Mouse (Mus musculus) gastrocnemius, postnatal 14 days (tissue): Measurements from ENCODE around the gene Mamdc2. TPM values are rescaled to one million over a fixed set of nuclear protein-coding genes. Genes with fewer than 3 reads are reported as not detected.

Experiments
- DNase-seq: peaks from one replicate; pipeline ENCODE4 v3.0.0; 2021; ENCODE audit warnings: mixed read lengths
- intact Hi-C: fragments of 180-260 bp; cut with DNase I; formaldehyde crosslinking; loops from one replicate; pipeline ENCODE4 v1.15.1; 2025; ENCODE audit warnings: low total_unique reads
- total RNA-seq, 2 experiments: library from RNA; stranded (reverse); gene quantifications; 2 replicates each; pipeline ENCODE4 v1.2.3; 2021

The Mamdc2 gene
- total RNA-seq, 2 experiments from 2014 or later: 2.4 to 2.5 TPM

DNA sequence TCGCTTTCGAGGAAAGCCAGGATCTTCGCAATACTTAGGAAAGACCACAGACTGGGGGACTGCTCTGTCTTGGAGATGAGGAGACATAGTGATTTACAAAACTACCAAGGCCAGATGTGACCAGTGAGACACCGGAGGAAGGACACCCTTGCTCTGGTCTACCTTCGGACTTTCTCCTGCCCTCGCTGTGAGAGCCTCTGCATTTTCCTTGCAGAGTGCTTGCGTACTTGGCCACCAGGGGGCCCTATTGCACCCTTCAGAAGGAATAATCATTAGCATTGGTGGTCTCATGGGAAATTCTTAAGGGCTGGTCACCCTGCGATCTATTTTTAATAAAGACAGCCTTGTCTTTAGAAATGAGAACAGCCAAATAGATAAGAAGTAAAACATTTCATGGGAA, 75.0 kb downstream of the Mamdc2 start:
- intact Hi-C loops: no loop called here
- DNase-seq: peak; percentile 61

DNA sequence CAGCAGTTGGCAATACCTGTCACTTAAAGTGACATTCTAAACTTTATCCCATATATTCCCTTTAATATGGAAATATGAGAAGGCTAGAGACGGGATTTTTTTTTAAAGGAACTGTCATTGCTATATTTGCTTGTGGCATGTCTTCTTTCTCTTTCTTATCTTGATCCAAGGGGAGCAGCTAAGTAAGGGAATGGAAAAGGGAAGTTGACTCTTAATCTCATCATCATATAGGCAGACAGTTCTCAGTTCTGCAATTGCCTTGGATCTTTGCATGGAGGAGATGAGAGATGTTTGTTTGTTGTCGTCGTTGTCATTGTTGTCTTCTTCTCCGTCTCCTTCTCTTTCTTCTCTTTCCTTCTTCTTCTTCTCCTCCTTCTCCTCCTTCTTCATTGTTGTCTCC, 79.0 kb downstream of the Mamdc2 start:
- intact Hi-C loops: no loop called here

DNA sequence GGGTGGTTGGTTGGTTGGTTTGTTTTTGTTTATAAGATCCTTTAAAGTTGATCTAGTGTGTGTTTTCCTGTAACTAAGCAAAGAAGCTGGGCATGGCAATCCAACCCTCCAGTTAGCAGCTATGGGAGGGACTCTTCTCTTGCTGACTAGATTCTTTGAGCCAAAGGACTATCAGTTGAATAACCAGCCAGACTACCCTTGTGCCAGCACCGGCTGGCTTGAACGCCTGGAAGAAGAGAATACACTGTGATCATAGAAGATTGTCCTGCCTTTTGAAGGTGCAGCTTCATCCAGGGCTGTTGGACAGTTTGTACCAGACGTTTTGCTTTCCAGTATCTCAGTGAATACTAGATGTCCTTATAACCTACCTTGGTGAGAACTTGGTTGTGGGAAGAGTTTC, 86.2 kb downstream of the Mamdc2 start:
- intact Hi-C loops: no loop called here
- no peak for DNase-seq

More for the DNA sequence above, 79.0 kb downstream of the Mamdc2 start:
- no peak for DNase-seq

DNA sequence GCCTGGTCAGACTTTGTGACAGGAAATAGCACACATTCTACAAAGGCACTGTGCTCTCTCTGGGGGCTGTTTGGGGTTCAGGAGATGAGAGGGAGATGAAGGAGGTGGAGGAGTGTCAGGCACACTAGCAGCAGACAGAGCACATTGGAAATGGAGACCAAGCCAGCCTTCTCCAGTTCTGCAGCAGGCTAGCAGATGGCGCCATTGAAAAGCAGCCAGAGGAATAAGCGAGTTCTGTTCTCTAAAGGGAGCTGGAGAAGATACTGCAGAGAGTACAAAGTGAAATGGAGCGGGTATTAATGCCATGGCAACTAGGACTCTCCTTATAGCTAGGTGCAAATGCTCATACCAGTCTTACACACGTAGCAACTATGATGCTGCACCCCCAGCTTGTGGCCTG, 87.1 kb downstream of the Mamdc2 start:
- intact Hi-C loops: no loop called here
- DNase-seq: no peak

DNA sequence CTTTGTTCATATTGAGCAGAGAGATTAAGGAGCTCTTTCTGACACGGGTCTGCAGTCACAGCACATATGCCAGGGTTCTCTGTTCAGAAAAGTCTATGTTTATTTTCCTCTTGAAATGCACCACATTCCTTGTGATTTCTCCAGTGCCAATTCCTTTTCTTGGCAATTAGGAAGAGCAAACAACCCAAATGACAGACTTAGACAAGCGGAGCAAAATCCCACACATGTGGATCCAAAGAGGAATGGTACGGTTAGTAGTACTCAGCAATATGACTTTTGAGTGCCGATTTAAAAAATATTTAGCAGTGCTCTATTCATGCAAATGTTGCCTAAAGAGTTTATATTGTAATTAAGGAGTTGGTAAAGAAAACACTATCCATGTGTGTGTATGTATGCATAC, 87.7 kb downstream of the Mamdc2 start:
- no peak for DNase-seq
- intact Hi-C loops: no loop called here

DNA sequence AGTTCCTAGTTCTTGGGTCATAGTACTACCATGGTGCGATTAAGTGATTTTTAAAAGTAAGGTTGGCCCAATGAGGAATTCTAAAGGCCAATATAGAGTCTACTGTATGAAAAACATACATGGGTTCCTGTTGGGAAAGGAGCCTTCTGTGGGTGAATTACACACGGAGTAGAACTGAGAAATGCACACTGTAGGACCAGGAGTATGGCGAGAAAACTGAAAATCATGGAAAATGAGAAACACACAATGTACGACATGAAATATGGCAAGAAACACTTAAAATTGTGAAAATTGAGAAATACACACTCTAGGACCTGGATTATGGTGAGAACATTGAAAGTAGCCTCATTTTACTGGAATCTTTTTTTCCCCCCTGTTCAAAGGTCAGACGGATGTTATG, 91.0 kb downstream of the Mamdc2 start:
- no peak for DNase-seq
- intact Hi-C loops: no loop called here

DNA sequence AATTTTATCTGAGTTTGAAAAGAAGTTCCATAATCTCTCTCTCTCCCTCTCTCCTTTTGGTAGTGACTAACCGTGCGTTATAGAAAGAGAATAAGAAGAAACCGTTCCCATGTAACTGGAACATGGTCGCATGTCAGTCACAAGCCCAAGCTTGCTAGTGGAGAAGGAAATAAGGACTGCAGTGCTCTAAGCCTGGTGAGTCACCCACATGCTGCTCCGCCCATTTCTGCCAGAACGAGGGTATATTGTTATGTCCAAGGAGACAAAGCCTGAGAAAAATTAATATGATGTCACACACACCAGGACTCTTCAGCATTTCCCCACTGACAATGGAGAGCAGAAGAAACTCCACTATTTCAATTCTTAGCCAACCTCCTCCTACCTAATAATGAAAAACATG, 93.5 kb downstream of the Mamdc2 start:
- no peak for DNase-seq
- intact Hi-C loops: no loop called here

DNA sequence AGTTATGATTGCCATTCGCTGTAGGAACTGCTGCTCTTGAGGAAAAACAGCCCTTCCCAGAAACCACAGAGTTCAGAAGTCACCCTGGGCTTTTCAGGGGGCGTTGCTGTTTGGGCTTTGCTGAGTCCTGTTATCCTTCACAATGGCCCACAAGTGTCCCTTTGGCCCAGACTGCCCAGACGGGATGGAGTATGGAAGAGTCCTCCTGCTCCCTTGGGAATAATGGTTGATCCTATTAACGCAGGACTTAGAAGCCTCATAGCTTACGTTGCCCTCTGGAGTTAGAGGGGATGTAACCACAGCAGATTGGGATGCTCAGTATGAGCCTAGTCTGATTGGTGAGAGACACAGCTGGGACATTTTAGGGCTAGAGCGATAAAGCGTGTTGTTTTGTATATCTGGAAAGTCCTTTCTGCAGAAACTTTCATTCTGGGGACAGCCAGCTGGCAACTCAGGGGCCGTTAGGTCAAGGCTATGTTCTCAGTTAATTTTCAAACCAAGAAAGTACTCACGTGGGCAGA, 94.3 kb downstream of the Mamdc2 start:
- DNase-seq: no peak
- intact Hi-C loops: no loop called here

DNA sequence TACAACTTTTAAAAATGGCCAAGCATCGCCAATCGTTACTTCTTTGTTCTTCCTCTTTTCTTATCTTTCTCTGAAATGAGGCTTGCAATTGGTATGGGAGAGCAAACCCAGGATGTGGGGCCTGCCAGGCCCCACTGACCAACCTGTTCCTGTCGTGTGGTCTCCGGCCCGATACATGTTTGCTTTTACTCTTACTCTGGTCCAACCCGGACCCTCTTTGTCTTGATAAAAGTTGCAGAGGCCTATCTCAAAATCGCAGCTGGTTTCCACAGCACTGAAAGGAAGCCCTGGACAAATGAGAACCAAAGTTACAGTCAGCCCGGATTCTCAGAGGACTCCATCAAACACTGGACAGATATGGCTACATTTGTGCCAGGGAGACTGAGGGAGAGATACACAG, 95.1 kb downstream of the Mamdc2 start:
- intact Hi-C loops: no loop called here
- no peak for DNase-seq

DNA sequence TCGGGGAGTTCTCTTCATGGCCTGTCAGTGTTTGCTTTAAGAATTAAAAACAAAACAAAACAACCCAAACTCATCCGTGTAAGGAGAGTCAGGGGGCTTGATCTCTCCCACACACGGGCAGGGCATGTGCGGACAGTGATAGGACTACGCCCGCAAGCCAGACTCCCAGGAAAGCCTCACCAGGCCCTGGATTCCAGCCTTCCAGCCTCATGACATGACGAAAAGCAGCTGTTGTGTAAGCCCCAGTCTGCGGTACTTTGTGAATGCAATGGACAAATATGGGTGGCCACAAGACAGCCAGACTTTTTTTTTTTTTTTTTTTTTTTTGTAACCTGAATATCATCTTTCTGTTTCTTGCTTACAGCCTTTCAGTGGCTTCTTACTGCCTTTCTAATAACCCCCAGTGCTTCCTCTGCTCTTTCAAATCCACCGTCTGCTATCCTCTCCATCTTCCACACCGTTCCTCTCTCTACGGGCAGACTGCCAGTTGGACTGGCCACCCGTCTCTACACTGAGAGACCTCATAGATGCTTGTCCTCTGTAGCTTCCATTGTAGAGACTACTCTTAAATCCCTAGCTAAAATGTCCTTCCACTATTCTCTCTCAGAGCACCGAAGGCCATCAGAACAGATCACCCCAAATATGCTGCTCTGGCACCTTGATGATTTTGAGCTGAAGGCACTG, 96.3 kb downstream of the Mamdc2 start:
- no peak for DNase-seq
- intact Hi-C loops: no loop called here

DNA sequence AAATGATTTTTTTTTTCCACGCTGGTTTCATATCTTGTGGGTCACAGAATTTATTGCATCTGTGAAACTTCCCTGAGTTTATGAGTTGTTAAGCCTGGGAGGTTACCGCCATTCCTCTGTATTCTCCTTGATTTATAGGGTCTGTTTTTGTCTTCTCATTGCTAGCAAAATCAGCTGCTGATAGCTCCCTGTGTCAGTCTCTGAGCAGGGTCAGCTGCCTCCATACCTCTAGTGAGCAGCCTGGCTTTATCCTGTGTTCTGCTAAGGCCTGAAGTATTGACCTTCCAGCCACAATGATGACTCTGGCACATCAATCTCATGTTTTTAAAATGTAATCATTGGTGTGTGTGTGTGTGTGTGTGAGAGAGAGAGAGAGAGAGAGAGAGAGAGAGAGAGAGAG, 98.3 kb downstream of the Mamdc2 start:
- intact Hi-C loops: no loop called here
- no peak for DNase-seq

DNA sequence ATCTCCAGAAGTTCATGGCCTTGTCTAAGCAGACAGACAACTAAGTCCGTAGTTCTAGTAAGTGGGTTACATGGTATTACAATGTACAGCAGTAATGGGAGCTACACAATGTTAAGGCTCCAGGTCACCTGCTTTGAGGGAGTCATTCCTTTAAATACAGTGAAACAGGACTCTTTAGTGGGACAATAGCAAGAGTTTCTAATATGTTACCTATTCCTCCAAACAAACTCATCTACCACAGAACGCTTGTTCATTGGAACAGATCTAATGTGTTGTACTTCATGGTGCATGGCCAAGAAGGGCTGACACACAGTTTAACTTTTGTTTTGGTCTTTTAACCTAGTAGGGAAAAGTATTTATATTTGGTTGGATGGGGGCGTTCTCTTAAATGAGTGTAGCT, 105.5 kb downstream of the Mamdc2 start:
- intact Hi-C loops: no loop called here
- DNase-seq: no peak

DNA sequence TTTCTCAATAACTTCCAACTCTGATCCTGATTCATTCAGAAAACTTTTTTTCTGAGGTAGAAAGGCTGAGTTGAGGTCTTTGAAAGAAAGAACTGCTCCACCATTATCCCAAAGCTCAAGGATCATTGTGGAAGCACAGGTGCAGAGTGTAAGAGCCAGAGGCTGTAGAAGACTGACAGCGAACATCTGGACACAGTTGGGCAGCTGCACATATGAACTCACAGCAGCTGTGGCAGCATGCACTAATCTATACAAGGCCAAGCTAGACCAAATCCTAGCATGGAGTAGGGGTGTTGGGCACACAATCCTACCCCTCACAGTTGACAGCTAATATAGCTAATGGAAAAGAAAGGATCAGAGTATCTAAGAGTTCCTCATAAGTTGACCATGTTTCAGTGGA, 115.4 kb downstream of the Mamdc2 start:
- no peak for DNase-seq
- intact Hi-C loops: no loop called here

DNA sequence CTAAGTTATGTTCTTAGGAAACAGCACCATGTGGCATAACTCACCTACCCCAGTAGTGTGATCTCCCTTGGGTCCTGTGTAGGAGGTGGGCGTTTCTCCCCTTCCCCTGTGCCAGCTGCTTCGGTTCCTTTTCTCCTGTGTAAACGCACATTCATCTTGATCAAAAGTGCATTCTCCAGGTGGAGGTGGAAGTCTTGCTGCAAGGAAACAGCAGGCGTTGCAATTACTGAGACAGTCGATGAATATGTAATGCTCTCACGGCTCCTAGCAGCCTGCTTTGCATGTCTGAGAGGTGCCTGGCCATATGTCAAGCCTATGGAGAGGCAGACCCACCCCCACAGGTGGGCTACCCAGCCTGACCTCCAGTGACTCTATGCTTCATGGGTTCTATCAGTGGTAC, 117.4 kb downstream of the Mamdc2 start:
- DNase-seq: no peak
- intact Hi-C loops: no loop called here

DNA sequence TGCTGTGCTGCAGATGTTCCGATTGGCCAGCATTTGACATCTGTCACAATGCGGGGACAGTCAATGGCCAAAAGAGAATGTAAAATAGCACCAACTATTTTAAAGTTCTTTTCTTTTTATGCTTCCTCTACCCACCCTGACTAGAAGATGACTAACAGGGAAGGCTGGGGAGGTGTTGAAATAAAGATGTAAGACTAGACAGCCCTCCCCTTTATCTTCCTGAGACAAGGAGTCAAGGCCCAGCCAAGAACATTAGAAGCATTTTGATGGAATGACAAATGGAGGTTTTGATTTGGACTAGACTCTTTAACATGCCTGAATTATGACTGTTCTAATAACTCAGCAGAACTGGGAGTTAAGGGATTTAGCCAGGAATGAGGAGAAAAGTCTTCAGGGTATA, 118.9 kb downstream of the Mamdc2 start:
- intact Hi-C loops: no loop called here
- no peak for DNase-seq

DNA sequence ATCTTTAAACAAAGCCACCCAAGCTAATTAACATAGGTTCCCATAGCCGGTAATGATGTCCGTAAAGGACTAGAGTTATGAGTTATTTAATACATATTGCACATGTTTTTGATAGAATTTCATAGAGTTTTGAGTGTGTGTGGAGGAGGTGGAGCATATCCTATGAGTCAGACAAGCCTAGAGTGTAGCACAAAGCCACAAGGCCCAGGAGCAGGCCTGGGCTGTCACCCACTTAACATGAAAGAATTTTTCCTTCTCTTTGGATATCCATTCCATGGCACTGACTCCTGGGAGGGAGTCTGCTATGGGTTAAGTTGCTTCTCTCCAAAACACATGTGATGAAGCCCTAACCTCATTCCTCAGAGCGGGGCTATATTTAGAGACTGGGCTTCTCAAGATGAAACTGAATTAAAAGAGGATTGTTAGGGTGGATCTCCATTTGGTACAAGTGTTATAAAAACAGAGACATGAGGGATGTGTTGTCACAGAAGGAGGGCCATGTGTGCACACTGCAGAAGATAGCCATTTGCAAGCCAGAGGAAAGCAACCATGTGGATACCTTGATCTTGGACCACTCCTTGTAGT, 121.1 kb downstream of the Mamdc2 start:
- DNase-seq: no peak
- intact Hi-C loops: no loop called here

DNA sequence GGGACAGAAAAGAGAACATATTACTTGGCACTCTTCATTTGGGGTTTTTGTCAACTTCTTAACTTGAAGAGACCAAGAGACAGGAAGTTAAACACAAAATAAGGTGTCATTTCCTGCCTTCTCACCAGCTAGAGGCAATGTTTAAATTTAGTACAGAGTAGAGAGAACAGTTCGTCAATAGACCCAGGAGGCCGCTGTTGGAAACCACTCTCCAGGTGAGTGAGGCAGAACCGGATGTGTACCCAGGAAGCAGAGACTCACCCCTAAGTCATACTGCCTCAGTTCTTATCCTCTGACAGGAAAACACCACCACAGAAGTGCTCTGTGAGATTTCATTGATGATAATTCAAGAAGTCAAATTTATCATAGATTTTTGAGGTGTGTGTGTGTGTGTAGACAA, 125.1 kb downstream of the Mamdc2 start:
- intact Hi-C loops: no loop called here
- DNase-seq: no peak

DNA sequence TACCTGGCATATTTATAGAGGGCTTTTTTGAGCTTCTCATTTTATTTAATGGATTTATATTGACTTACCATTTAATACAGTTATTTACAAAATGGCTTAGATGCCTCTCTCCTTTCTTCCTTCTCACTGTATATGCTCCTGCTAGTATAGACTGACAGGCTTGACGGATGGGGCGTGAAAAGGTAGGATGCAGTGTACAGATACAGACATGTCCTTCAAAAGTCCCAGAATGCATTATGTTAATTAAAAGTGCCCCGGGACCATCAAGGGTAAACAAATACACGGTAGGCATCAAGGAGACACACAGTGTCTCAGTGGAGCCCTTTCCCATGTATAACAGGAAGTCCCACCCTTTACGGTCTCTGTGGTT, 130.3 kb downstream of the Mamdc2 start:
- no peak for DNase-seq
- intact Hi-C loops: no loop called here

DNA sequence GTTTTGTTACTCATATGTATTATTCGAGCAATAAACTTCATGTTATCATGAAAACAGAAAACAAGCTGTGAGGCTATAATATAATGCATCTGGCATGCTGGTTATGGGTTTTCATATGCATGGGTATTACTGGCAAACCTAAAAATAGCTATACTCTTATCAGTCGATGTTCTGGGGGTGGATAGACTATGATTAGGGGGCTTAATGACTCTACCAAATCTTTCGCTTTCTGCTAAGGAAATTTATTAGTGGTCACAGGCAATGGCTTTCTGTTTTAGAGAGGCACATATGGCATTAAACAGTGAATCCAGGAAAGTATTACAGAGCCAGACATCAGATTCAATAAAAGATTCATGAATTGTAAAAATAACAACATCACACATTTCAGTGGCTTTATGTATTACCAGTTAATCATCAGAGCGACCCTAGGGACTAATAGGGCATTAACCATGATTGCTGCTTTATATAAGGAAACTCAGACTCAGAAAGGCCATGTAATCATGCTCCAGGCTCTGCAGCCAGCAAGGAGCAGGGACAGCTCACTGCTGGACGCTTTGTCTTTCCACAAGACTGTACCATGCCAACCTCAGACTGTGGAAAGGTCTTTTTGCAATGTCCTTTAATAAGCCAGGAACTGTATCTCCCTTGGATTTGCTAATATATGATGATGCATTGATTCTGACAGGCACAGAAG, 130.8 kb downstream of the Mamdc2 start:
- no peak for DNase-seq
- intact Hi-C loops: no loop called here

DNA sequence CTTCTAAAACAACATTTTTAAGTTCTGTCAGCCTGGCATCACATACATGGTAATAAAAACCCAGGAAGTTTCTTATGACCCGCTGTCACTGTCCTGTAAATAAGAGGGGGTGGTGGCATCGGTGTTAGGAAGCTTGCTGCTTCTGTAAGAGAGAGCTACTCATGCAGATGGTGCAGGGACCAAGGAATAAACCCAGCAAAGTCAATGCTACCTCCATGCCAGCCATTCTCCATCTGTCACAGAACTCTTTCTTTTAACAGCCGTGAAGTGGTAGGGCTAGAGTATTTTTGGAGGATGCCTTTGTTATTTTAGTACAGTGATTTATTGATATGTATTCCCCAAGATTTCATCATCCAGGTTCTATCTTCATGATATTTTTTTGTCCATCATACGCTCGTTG, 131.4 kb downstream of the Mamdc2 start:
- intact Hi-C loops: no loop called here
- no peak for DNase-seq

DNA sequence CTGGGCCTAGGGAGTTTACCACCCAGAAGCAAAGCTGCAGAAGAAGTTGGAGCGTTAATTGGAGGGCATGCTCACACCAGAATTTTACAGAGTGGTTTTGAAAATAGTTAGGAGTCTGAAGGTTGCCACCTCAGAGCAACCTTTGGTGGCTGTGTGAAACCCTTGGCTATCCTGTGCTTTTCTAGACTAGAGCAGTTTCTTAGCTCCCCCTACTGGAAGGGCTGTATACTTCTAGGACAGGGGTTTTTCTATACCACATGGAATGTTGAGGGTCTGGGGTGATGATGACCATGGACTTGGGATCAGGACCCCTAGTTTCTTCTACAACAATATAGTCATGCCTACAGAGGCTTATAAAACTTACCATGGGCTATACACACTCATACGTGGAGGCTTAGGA, 138.3 kb downstream of the Mamdc2 start:
- intact Hi-C loops: no loop called here
- no peak for DNase-seq
